In the genomic region with DNA sequence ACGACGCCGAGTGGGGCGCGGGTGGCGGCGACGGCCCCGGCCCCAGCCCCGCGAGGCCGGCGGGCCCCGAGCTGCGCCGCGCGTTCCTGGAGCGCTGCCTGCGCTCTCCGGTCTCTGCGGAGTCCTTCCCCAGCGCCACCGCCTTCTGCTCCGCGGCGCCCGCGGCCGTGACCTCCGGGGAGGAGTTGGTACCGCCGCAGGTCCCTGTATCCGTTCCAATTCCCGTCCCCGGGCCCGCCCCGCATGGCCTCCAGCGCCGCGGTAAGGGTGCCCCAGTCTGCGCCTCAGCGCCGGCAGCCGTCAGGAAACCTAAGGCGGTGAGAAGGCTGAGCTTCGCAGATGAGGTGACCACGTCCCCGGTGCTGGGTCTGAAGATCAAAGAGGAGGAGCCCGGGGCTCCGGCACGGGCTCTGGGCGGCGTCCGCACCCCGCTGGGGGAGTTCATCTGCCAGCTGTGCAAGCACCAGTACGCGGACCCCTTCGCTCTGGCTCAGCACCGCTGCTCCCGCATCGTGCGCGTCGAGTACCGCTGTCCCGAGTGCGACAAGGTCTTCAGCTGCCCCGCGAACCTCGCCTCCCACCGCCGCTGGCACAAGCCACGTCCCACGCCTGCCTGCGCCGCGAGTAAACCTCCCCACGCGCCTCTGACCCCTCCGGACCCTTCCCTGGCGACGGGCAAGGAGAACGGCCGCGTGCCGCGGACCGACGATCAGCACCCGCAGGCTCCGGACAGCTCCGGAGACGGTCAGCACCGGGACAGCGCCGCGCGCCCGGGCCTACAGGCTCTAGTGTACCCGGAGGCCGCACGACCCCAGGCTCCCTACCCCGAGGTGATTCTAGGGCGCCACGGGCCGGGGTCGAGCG, we compare ENCODE assay signal across 8 mouse cellular contexts. TPM values are rescaled to one million over a fixed set of nuclear protein-coding genes. Genes with fewer than 3 reads are reported as not detected.
DNase-seq lines count a peak whose midpoint lies in the region; ATAC-seq and TF ChIP-seq lines count a peak whose summit lies in the region.

No protein-coding gene starts in this region.

- WGBS in liver, postnatal 0 days (ENCODE audit: insufficient replicate concordance), result 1% methylated on average over 95 of the region's 109 CpGs
- WGBS in neural tube, embryonic 12.5 days, result under 1% methylated on average over 106 of the region's 109 CpGs

- H3K4me3 ChIP-seq in liver, postnatal 0 days (ENCODE audit: low read depth, low read length), result peak overlapping the region; percentile 43
- H3K4me3 ChIP-seq in neural tube, embryonic 12.5 days, result peak overlapping the region; percentile 47

- no peak for TF ChIP-seq EP300 in liver, postnatal 0 days (IDR thresholded peaks at IDR 0.05; ENCODE audit: low read depth)

- H3K36me3 ChIP-seq in liver, postnatal 0 days (replicated peaks; ENCODE audit: insufficient read depth, low read length), result no peaks in the 10 kb centered on the region
- no peaks in the 10 kb centered on the region for H3K36me3 ChIP-seq in neural tube, embryonic 12.5 days

- H3K27ac ChIP-seq in liver, postnatal 0 days (ENCODE audit: low read depth), result no peak overlapping the region
- H3K27ac ChIP-seq in neural tube, embryonic 12.5 days, result no peak overlapping the region

- peak overlapping the region; percentile 67 for H3K4me2 ChIP-seq in liver, postnatal 0 days (ENCODE audit: low read depth, low read length)
- H3K4me2 ChIP-seq in neural tube, embryonic 12.5 days (replicated peaks), result peak overlapping the region; percentile 93

- no peak overlapping the region for H3K9ac ChIP-seq in liver, postnatal 0 days (replicated peaks)
- peak overlapping the region; percentile 48 for H3K9ac ChIP-seq in neural tube, embryonic 12.5 days

- peak; percentile 83 for ATAC-seq in liver, postnatal 0 days
- peak; percentile 59 for ATAC-seq in neural tube, embryonic 12.5 days (ENCODE audit: low FRiP score, low read depth)

- peaks cover 43% of the 10 kb centered on the region for H3K27me3 ChIP-seq in liver, postnatal 0 days (ENCODE audit: insufficient read depth, low read length)
- H3K27me3 ChIP-seq in neural tube, embryonic 12.5 days (replicated peaks), result peaks cover 60% of the 10 kb centered on the region

- DNase-seq in left cerebral cortex, postnatal 14 days (ENCODE audit: low spot score in 2 of 2), result peak; percentile 6 to 37
- no peak for DNase-seq in left cerebral cortex, adult 11 months (ENCODE audit: low spot score)
- DNase-seq in embryo, embryonic 11.5 days (ENCODE audit: low read depth, low spot score), result peak; percentile 59
- DNase-seq in heart, adult 8-10 months (ENCODE audit: low spot score), result peak; percentile 7
- peak; percentile 55 for DNase-seq in kidney, adult 18-20 months
- DNase-seq in liver, postnatal 0 days, result peak; percentile 78
- DNase-seq in thymus, postnatal 0 days (ENCODE audit: low spot score), result peak; percentile 40

- H3K4me1 ChIP-seq in liver, postnatal 0 days (ENCODE audit: insufficient read depth), result peaks cover 20% of the 10 kb centered on the region
- H3K4me1 ChIP-seq in neural tube, embryonic 12.5 days, result peaks cover 25% of the 10 kb centered on the region

- intact Hi-C loops in left cerebral cortex, postnatal 14 days (cut with DNase I), result no loop called here

- H3K9me3 ChIP-seq in liver, postnatal 0 days (ENCODE audit: low read length), result no peaks in the 10 kb centered on the region
- H3K9me3 ChIP-seq in neural tube, embryonic 12.5 days, result no peaks in the 10 kb centered on the region

- TF ChIP-seq CTCF in liver, postnatal 0 days (IDR thresholded peaks at IDR 0.05; ENCODE audit: low read depth), result no peak

RNA-seq across cellular contexts. Expression of a gene that starts 0.6 kb away (rescaled TPM):
- under 1 TPM; 0.37 to 0.49 TPM for total RNA-seq in left cerebral cortex, postnatal 14 days (2021)
- not detected for total RNA-seq in heart, adult 8-10 months (2022)
- 0.05 TPM in 1 of 2 replicates, not detected in the other for polyA plus RNA-seq in liver, postnatal 0 days (2015; fragmentation: Nextera tagmentation; extraction: Ambion mirVana)
- polyA plus RNA-seq in neural tube, embryonic 12.5 days (2016; fragmentation: Nextera tagmentation; extraction: Ambion mirVana), result 1.0 and 1.6 TPM in 2 replicates
- polyA plus RNA-seq in thymus, postnatal 0 days (2015; fragmentation: Nextera tagmentation; extraction: Ambion mirVana), result 0.09 and 0.25 TPM in 2 replicates

RNA-seq across cellular contexts. Expression of a gene that starts 34.8 kb away (rescaled TPM):
- not detected for total RNA-seq in left cerebral cortex, postnatal 14 days (2021)
- under 1 TPM in 1 of 4 experiments, not detected in 3; 0.16 TPM for total RNA-seq in heart, adult 8-10 months (2022)
- polyA plus RNA-seq in liver, postnatal 0 days (2015; fragmentation: Nextera tagmentation; extraction: Ambion mirVana), result not detected in 2 replicates
- polyA plus RNA-seq in neural tube, embryonic 12.5 days (2016; fragmentation: Nextera tagmentation; extraction: Ambion mirVana), result not detected in 2 replicates
- polyA plus RNA-seq in thymus, postnatal 0 days (2015; fragmentation: Nextera tagmentation; extraction: Ambion mirVana), result not detected in 2 replicates
